Mouse (Mus musculus) kidney, embryonic 15.5 days (tissue): ENCODE results near the gene Pgap2. TPM values are rescaled to one million over a fixed set of nuclear protein-coding genes. Genes with fewer than 3 reads are reported as not detected.
A peak's percentile ranks its signal among the peaks of the same experiment; 100 is the strongest.

Experiments used
- ATAC-seq: fragments of 200-750 bp; cut with Nextera tagmentation; replicated peaks from 2 replicates; pipeline ENCODE4 v1.8.0; 2017; ENCODE audit warnings: moderate TSS enrichment; ENCODE audit not compliant: low FRiP score
- H3K27ac ChIP-seq: fragments of 300-500 bp; sonication (generic); 2 replicates; pipeline ENCODE4 v1.5.1; 2015; ENCODE audit warnings: mild to moderate bottlenecking, inconsistent platforms
- H3K27me3 ChIP-seq: fragments of 300-500 bp; sonication (generic); 2 replicates; pipeline ENCODE4 v1.6.1; 2015; ENCODE audit warnings: inconsistent platforms
- H3K36me3 ChIP-seq: fragments of 300-500 bp; sonication (generic); 2 replicates; pipeline ENCODE4 v1.6.1; 2015; ENCODE audit warnings: inconsistent platforms
- H3K4me1 ChIP-seq: fragments of 300-500 bp; sonication (generic); 2 replicates; pipeline ENCODE4 v1.6.1; 2015; ENCODE audit warnings: inconsistent platforms
- H3K4me2 ChIP-seq: fragments of 300-500 bp; sonication (generic); 2 replicates; pipeline ENCODE4 v1.6.1; 2015; ENCODE audit warnings: moderate library complexity, mild to moderate bottlenecking, inconsistent platforms
- H3K4me3 ChIP-seq: fragments of 300-500 bp; sonication (generic); replicated peaks from 2 replicates; pipeline ENCODE4 v1.5.1; 2015; ENCODE audit warnings: mild to moderate bottlenecking, inconsistent platforms
- H3K9ac ChIP-seq: fragments of 300-500 bp; sonication (generic); 2 replicates; pipeline ENCODE4 v1.6.1; 2015; ENCODE audit warnings: mild to moderate bottlenecking, inconsistent platforms
- H3K9me3 ChIP-seq: fragments of 300-500 bp; sonication (generic); replicated peaks from 2 replicates; pipeline ENCODE4 v1.6.1; 2016; ENCODE audit warnings: inconsistent platforms
- WGBS: fragments of 180-500 bp; shearing (Covaris S2); methylation state at CpG from one replicate; pipeline ENCODE4 v1.1.7; 2015; ENCODE audit warnings: mixed read lengths; 5-methylcytosine and 5-hydroxymethylcytosine counted together
- polyA plus RNA-seq: library from polyadenylated mRNA; unstranded; fragments of >200 nt; fragmentation: Nextera tagmentation; extraction: Ambion mirVana; gene quantifications from 2 replicates; pipeline ENCODE4 v1.2.1, GENCODE M21; 2015

The Pgap2 gene
- polyA plus RNA-seq: 72.3 and 75.2 TPM in 2 replicates

- peak; percentile 99 for ATAC-seq
- WGBS: under 1% methylated on average over 75 of the region's 87 CpGs
- H3K9me3 ChIP-seq: no peaks in the 10 kb centered on the region
- H3K4me3 ChIP-seq: peak within 1 kb of the TSS; percentile 94
- no peaks in the 10 kb centered on the region for H3K27me3 ChIP-seq
- peak within 1 kb of the TSS; percentile 95 for H3K27ac ChIP-seq
- H3K36me3 ChIP-seq: 0 out of 2 replicates have a peak, but pooled peaks cover 3% of the 10 kb centered on the region
- peak within 1 kb of the TSS; percentile 89 for H3K9ac ChIP-seq
- peak within 1 kb of the TSS; percentile 72 for H3K4me2 ChIP-seq
- peaks cover 18% of the 10 kb centered on the region for H3K4me1 ChIP-seq
Measured at GRCm38 (mm10) chr7:102209756-102210721, at the start of gene Pgap2, which contains the start of gene Nup98. TSS of gene Pgap2 (plus strand) at chr7:102210208. TSS of gene Nup98 (minus strand) at chr7:102210176.

DNA sequence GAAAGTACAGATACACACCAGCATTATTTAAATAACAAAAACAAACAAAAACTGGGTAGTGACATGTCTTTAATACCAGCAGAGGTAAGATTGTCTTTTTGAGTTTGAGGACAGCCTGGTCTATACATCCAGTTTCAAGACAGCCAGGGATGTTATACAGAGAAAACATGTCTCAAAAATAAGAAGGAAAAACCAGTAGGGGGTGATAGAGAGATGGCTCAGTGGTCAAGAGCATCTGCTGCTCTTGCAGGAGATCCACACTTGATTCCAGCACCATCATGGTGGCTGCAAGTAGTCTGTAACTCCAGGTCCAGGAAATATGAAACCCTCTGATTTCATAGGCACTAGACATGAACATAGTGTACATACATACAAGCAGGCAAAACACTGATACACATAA, 39.7 kb upstream of the Pgap2 start:
- no peak overlapping the region for H3K4me3 ChIP-seq
- no peaks in the 10 kb centered on the region for H3K27me3 ChIP-seq
- no peaks in the 10 kb centered on the region for H3K4me1 ChIP-seq
- H3K27ac ChIP-seq: no peak overlapping the region
- H3K9me3 ChIP-seq: no peaks in the 10 kb centered on the region
- no peak for ATAC-seq
- H3K36me3 ChIP-seq: peaks cover 46% of the 10 kb centered on the region
- H3K4me2 ChIP-seq: no peak overlapping the region
- no peak overlapping the region for H3K9ac ChIP-seq

DNA sequence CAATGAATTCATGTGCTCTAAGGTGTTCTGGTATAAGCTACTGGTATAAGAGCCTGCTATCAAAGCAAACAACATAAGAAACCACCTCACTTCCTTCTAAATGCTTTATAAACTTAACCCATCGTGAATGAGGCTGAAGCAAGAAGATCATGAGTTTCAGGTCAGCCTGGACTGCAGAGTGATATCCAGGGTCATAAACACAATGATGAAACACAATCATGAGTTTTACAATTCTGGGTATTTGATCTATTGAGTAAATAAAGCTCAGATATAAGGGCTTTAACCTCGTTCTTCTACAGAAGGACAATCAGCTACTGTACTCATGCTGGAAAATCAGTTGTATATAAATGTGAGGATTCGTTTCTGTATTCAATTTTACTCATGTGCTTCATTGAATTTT, 26.2 kb upstream of the Pgap2 start:
- H3K4me2 ChIP-seq: no peak overlapping the region
- no peak overlapping the region for H3K27ac ChIP-seq
- no peaks in the 10 kb centered on the region for H3K27me3 ChIP-seq
- H3K9ac ChIP-seq: no peak overlapping the region
- no peaks in the 10 kb centered on the region for H3K4me1 ChIP-seq
- H3K9me3 ChIP-seq: no peaks in the 10 kb centered on the region
- no peak overlapping the region for H3K4me3 ChIP-seq
- ATAC-seq: no peak
- peaks cover 86% of the 10 kb centered on the region for H3K36me3 ChIP-seq
- 91% methylated on average over 3 of the region's 3 CpGs for WGBS

DNA sequence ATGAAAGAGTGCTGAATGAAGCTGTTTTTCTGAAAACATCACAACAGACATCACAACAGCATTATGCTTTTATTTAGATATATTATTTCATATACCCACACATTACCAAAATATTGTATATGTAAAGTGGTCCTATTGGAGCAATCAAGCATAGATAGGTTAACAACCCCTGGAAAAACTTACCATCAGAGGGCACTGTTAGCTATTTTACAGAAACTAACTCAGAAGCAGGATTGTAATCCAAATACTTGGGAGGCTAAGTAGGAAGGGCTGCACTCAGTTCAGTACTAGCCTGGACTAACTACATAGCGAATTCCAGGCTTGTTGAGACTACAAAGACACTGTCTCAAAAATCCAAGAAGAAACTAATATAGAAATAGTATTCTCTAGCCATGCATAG, 17.7 kb upstream of the Pgap2 start:
- no peak overlapping the region for H3K9ac ChIP-seq
- no peak overlapping the region for H3K27ac ChIP-seq
- H3K4me1 ChIP-seq: no peaks in the 10 kb centered on the region
- no peak overlapping the region for H3K4me3 ChIP-seq
- no peak for ATAC-seq
- H3K4me2 ChIP-seq: no peak overlapping the region
- H3K9me3 ChIP-seq: no peaks in the 10 kb centered on the region
- WGBS: 90% methylated on average over 1 of the region's 1 CpGs
- no peaks in the 10 kb centered on the region for H3K27me3 ChIP-seq
- peaks cover 76% of the 10 kb centered on the region for H3K36me3 ChIP-seq

DNA sequence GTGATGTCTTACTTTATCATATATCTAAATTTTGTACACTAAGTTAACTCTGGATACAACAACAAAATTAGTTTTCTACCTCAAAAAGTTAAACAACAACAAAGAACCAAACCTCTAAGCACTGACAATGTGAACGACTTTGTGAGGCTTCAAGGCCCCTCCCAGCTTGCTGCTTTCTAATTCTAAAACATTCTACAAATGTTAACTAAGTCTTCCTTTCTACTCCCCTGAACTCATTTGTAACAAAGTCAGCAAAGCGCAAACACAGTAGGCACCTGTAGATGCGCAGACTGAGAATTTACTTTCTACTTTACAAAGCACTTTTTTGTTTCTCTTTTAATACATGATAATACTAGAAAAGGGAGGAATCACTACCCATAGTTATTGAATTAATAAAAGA, 9.4 kb upstream of the Pgap2 start:
- Histone ChIP-seq H3K4me3 (no peak overlapping the region), H3K4me1 (0 out of 2 replicates have a peak, but pooled peaks cover 2% of the 10 kb centered on the region), H3K4me2 (no peak overlapping the region), H3K27me3 (no peaks in the 10 kb centered on the region), H3K9ac (no peak overlapping the region), H3K27ac (no peak overlapping the region), H3K36me3 (no peaks in the 10 kb centered on the region), H3K9me3 (no peaks in the 10 kb centered on the region)
- 80% methylated on average over 3 of the region's 3 CpGs for WGBS
- no peak for ATAC-seq

DNA sequence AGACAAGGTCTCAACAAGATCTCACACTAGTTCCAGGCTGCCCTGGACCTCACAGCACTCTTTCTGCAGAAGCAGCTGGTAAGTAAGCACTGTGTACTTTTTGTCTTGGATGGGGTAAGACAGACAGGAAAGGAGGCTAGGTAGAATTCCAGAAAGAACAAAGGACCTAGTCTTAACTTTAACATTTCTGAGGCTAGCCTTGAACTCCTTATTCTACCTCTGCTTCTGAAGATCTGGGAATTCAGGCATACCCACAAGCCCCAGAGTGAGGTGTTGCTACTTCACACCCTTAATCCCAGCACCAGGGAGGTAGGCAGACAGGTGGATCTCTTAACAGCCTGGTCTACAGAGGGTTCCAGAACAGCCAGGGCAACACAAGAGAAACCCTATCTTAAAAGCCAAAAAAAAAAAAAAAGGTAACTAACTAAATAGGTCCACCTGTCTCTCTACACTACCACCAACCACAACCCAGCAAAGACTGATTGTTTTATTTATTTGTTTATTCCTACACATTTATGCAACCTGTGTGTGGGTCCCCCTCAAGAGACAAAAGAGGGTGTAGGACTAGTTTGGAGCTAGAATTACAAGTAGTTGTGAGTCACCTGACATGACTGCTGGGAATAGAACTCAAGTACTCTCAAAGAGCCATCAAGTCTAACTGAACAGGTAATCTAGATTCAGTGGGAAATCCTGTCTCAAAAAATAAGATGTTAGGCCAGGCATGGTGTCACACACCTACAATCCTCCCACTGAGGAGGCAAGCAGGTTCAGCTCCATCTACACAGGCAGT, 8.8 kb upstream of the Pgap2 start:
- Histone ChIP-seq H3K27me3 (no peaks in the 10 kb centered on the region), H3K36me3 (no peaks in the 10 kb centered on the region), H3K9ac (no peak overlapping the region), H3K27ac (no peak overlapping the region), H3K4me1 (0 out of 2 replicates have a peak, but pooled peaks cover 2% of the 10 kb centered on the region), H3K4me3 (no peak overlapping the region), H3K4me2 (no peak overlapping the region), H3K9me3 (no peaks in the 10 kb centered on the region)
- ATAC-seq: no peak

DNA sequence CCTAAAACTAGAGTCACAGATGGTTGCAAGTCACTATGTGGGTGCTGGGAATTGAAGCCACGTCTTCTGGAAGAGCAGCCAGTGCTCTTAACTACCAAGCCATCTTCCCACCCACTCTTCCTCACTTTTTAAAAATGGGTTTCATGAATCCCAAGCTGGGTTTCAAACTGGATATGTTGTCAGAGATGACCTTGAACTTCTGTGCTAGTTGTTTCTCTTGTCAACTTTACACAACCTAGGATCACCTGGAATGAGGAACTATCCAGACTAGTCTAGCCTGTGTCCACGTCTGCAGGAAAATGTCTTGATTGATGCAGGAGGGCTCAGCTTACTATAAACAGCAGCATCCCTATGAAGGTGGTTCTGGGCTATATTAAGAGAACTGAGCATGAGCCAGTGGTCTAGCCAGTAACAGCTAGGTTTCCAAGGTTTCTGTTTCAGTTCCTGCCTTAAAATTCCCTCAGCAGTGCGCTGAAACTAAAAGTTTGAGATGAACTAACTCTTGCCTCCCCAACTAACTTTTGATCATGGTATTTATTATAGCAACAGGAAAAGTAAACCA, 5.6 kb upstream of the Pgap2 start:
- Histone ChIP-seq H3K27ac (no peak overlapping the region), H3K27me3 (no peaks in the 10 kb centered on the region), H3K36me3 (0 out of 2 replicates have a peak, but pooled peaks cover 3% of the 10 kb centered on the region), H3K4me2 (no peak overlapping the region), H3K4me3 (no peak overlapping the region), H3K9me3 (no peaks in the 10 kb centered on the region), H3K9ac (no peak overlapping the region), H3K4me1 (peaks cover 15% of the 10 kb centered on the region)
- no peak for ATAC-seq
- WGBS: 83% methylated on average over 3 of the region's 3 CpGs

- no peaks in the 10 kb centered on the region for H3K9me3 ChIP-seq
- H3K27ac ChIP-seq: no peak overlapping the region
- WGBS: 70% methylated on average over 1 of the region's 1 CpGs
- no peak overlapping the region for H3K9ac ChIP-seq
- H3K4me3 ChIP-seq: no peak overlapping the region
- ATAC-seq: no peak
- H3K4me2 ChIP-seq: no peak overlapping the region
- no peaks in the 10 kb centered on the region for H3K27me3 ChIP-seq
- 0 out of 2 replicates have a peak, but pooled peaks cover 3% of the 10 kb centered on the region for H3K36me3 ChIP-seq
- peaks cover 15% of the 10 kb centered on the region for H3K4me1 ChIP-seq
Measured at GRCm38 (mm10) chr7:102205646-102206045, 4.4 kb upstream of the Pgap2 start.

DNA sequence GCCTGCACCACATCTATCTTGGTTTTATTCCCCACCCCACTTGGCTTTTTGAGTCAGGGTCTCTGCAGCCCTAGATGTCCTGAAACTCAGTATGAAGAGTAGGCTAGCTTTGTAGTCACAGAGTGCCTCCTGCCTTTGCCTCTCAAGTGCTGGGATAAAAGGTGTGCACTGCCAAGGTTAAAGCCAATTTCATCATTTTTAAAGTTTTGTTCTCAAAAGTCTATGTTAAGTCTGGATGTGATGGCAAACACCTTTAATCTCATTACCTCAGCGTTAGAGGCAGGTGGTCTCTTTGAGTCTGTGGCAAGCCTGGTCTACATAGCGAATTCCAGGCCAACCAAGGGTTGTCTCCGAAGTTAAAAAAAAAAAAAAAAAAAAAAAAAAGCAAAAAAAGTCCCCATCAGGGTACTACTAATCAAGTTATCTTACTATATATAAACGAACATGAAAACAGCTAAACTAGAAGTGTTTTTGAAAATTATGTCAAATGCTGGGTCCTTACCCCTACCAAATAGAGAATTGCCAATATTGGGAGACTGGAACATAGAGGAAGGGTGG, 1.1 kb upstream of the Pgap2 start:
- Histone ChIP-seq H3K4me1 (peaks cover 20% of the 10 kb centered on the region), H3K9me3 (no peaks in the 10 kb centered on the region), H3K36me3 (0 out of 2 replicates have a peak, but pooled peaks cover 3% of the 10 kb centered on the region), H3K4me2 (peak overlapping the region; percentile 72), H3K27me3 (no peaks in the 10 kb centered on the region), H3K27ac (peak overlapping the region; percentile 90), H3K4me3 (peak overlapping the region; percentile 94), H3K9ac (peak overlapping the region; percentile 89)
- 48% methylated on average over 4 of the region's 4 CpGs for WGBS
- no peak for ATAC-seq

DNA sequence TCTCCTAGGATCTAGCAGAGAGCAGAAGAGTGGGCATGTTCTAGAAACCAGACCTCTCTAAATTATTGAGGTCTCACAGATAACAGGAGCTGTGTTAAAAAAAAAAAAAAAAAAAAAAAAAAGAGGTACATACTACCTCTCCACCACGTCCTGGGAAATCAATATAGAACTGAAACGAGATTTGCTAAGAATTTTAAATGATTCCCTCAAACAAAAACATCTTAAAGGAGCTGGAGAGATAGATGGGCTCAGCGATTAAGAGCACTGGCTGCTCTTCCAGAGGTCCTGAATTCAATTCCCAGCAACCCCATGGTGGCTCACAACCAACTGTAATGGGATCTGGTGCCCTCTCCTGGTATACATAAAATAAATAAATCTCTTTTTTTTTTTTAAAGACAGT, 1.1 kb downstream of the Pgap2 start:
- Histone ChIP-seq H3K27me3 (no peaks in the 10 kb centered on the region), H3K9me3 (no peaks in the 10 kb centered on the region), H3K27ac (peak overlapping the region; percentile 95), H3K36me3 (0 out of 2 replicates have a peak, but pooled peaks cover 3% of the 10 kb centered on the region), H3K4me3 (peak overlapping the region; percentile 94), H3K4me2 (peak overlapping the region; percentile 67), H3K9ac (peak overlapping the region; percentile 63; the same call in 1 of the 2 replicates), H3K4me1 (peaks cover 18% of the 10 kb centered on the region)
- no peak for ATAC-seq
- WGBS: 74% methylated on average over 3 of the region's 3 CpGs

GRCm38 (mm10) chr7:102221899-102222298, 11.9 kb downstream of the Pgap2 start:
- H3K27ac ChIP-seq: peak overlapping the region; percentile 56; the same call in 1 of the 2 replicates
- no peaks in the 10 kb centered on the region for H3K27me3 ChIP-seq
- 50% methylated on average over 1 of the region's 1 CpGs for WGBS
- no peak; the same call in 1 of the 2 replicates for ATAC-seq
- H3K9me3 ChIP-seq: no peaks in the 10 kb centered on the region
- H3K4me1 ChIP-seq: 0 out of 2 replicates have a peak, but pooled peaks cover 3% of the 10 kb centered on the region
- 0 out of 2 replicates have a peak, but pooled peaks cover 5% of the 10 kb centered on the region for H3K36me3 ChIP-seq
- peak overlapping the region; percentile 82 for H3K4me2 ChIP-seq
- H3K9ac ChIP-seq: no peak overlapping the region
- H3K4me3 ChIP-seq: peak overlapping the region; percentile 79; the same call in 1 of the 2 replicates
